Mouse (Mus musculus) heart, embryonic 13.5 days (tissue): ENCODE measurements at regions not wholly inside any gene's neighbourhood (a gene's known extent, or its start where the extent isn't known, plus 50 kb on each side); places are given as distances from the start of the nearest gene placed in this dataset.

ENCODE experiments used
- ATAC-seq: fragments of 200-750 bp; cut with Nextera tagmentation; 2 replicates; pipeline ENCODE4 v1.8.0; 2017; ENCODE audit warnings: moderate TSS enrichment; ENCODE audit not compliant: insufficient number of reproducible peaks, low FRiP score, low TSS enrichment; ENCODE audit errors: extremely low read depth
- H3K27ac ChIP-seq: fragments of 300-500 bp; sonication (generic); replicated peaks from 2 replicates; pipeline ENCODE4 v1.5.1; 2015; ENCODE audit warnings: moderate library complexity, mild to moderate bottlenecking, inconsistent platforms
- H3K27me3 ChIP-seq: fragments of 300-500 bp; sonication (generic); replicated peaks from 2 replicates; pipeline ENCODE4 v1.6.1; 2015; ENCODE audit warnings: mild to moderate bottlenecking, inconsistent platforms
- H3K36me3 ChIP-seq: fragments of 300-500 bp; sonication (generic); 2 replicates; pipeline ENCODE4 v1.6.1; 2015; ENCODE audit warnings: mild to moderate bottlenecking, inconsistent platforms
- H3K4me1 ChIP-seq: fragments of 300-500 bp; sonication (generic); 2 replicates; pipeline ENCODE4 v1.6.1; 2015; ENCODE audit warnings: inconsistent platforms
- H3K4me2 ChIP-seq: fragments of 300-500 bp; sonication (generic); 2 replicates; pipeline ENCODE4 v1.6.1; 2015; ENCODE audit warnings: inconsistent platforms, mild to moderate bottlenecking, moderate library complexity
- H3K4me3 ChIP-seq: fragments of 300-500 bp; sonication (generic); 2 replicates; pipeline ENCODE4 v1.5.1; 2015; ENCODE audit warnings: moderate library complexity, mild to moderate bottlenecking, inconsistent platforms
- H3K9ac ChIP-seq: fragments of 300-500 bp; sonication (generic); 2 replicates; pipeline ENCODE4 v1.6.1; 2015; ENCODE audit warnings: inconsistent platforms, mild to moderate bottlenecking, moderate library complexity
- H3K9me3 ChIP-seq: fragments of 300-500 bp; sonication (generic); 2 replicates; pipeline ENCODE4 v1.6.1; 2016; ENCODE audit warnings: inconsistent platforms
- WGBS: fragments of 180-500 bp; shearing (Covaris S2); methylation state at CpG from one replicate; pipeline ENCODE4 v1.1.7; 2015; ENCODE audit warnings: mixed read lengths; 5-methylcytosine and 5-hydroxymethylcytosine counted together

DNA sequence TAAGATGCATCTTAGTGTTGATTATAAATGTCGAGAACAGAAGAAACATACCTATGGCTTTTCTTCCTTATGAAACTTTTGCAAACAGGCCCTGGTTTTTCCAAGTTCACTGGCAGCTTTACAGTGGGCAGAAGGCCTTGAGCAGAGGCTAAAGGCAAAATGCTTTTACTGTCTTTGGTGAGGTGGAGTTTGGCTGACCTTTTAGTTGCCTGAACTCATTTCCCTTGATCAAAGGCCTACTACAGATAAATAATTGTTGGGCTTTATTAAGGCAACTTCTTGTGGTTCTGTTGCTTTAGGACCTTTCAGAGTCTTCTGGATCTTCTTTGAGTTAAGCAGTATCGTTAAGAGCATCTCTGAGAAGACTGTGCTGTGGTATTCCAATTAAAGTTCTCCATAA, 94.6 kb upstream of the Arhgap20 start:
- no peaks in the 10 kb centered on the region for H3K36me3 ChIP-seq
- no peaks in the 10 kb centered on the region for H3K27me3 ChIP-seq
- no peak for ATAC-seq
- H3K4me1 ChIP-seq = no peaks in the 10 kb centered on the region
- H3K4me2 ChIP-seq = no peak overlapping the region
- no peak overlapping the region for H3K27ac ChIP-seq
- no peaks in the 10 kb centered on the region for H3K9me3 ChIP-seq
- H3K4me3 ChIP-seq = no peak overlapping the region
- H3K9ac ChIP-seq = no peak overlapping the region
- 73% methylated on average over 2 of the region's 2 CpGs for WGBS

DNA sequence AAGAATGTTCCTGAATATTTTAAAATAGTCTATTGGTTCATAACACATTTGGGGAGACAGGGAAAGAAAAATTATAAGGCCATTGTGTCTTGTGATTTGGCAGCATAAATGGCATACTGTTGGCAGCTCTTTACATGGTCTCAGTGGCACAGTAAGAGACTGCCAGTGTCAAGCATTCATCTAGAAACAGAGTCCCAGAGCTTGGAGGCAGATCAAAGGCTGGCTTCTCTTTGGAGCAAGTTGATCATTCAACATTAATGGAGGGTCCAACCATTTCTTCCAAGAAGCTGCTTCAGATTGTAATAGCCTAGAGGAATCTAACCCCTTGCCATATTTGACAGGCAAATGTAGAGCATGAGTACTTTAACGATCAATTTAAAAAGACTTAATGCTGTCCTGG, 78.6 kb upstream of the Arhgap20 start:
- Histone ChIP-seq H3K36me3 (no peaks in the 10 kb centered on the region), H3K27me3 (no peaks in the 10 kb centered on the region), H3K9me3 (no peaks in the 10 kb centered on the region), H3K27ac (no peak overlapping the region), H3K4me3 (no peak overlapping the region), H3K9ac (no peak overlapping the region), H3K4me2 (no peak overlapping the region), H3K4me1 (no peaks in the 10 kb centered on the region)
- no peak for ATAC-seq
- WGBS = 81% methylated on average over 1 of the region's 1 CpGs

DNA sequence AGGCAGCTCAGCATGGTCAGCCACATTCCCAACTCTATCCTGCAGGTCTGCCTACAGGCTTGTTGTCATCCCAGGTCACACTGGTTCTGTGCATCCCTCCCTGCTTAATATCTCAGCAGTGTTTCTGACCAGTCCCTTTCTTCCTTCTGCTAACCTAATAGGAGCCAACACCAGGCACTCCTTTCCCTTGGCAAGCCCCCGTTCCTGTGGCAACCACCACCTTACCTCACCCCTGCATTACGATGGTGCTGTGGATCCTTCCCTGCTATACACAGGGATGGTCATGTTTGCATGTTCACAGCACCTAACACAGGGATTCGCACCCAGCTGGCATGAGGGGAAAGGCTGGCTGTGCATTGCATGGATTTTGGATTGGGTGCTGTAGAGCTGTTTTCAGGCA, 50.8 kb upstream of the Arhgap20 start:
- ATAC-seq = no peak
- H3K9me3 ChIP-seq = no peaks in the 10 kb centered on the region
- no peak overlapping the region for H3K9ac ChIP-seq
- 81% methylated on average over 3 of the region's 3 CpGs for WGBS
- no peaks in the 10 kb centered on the region for H3K27me3 ChIP-seq
- peaks cover 12% of the 10 kb centered on the region for H3K4me1 ChIP-seq
- H3K4me3 ChIP-seq = no peak overlapping the region
- no peak overlapping the region for H3K4me2 ChIP-seq
- H3K36me3 ChIP-seq = no peaks in the 10 kb centered on the region
- H3K27ac ChIP-seq = no peak overlapping the region
